Mouse (Mus musculus) adrenal gland (tissue): ENCODE results near the gene Lrrc4b.

Experiments
- intact Hi-C: fragments of 180-260 bp; cut with DNase I; formaldehyde crosslinking; loops from one replicate; pipeline ENCODE4 v1.15.1; 2025

Lrrc4b gene

GRCm38 (mm10) chr7:44435796-44436195 lies 7.0 kb downstream of the Lrrc4b start:
- intact Hi-C loops = no loop called here

- intact Hi-C loops = no loop called here
These were observed 7.4 kb downstream of the Lrrc4b start for GRCm38 (mm10) chr7:44436267-44436666.

GRCm38 (mm10) chr7:44437188-44437587 lies 8.4 kb downstream of the Lrrc4b start:
- intact Hi-C loops = no loop called here

- intact Hi-C loops = no loop called here
These were observed 9.1 kb downstream of the Lrrc4b start for GRCm38 (mm10) chr7:44437933-44438332.

GRCm38 (mm10) chr7:44439696-44440095 lies 10.9 kb downstream of the Lrrc4b start:
- intact Hi-C loops = no loop called here

- intact Hi-C loops = no loop called here
These were observed 11.7 kb downstream of the Lrrc4b start for GRCm38 (mm10) chr7:44440479-44440878.

GRCm38 (mm10) chr7:44441180-44441579 lies 12.4 kb downstream of the Lrrc4b start:
- intact Hi-C loops = no loop called here

- intact Hi-C loops = no loop called here
These were observed 12.9 kb downstream of the Lrrc4b start for GRCm38 (mm10) chr7:44441648-44442109.

GRCm38 (mm10) chr7:44442407-44442821 lies 13.6 kb downstream of the Lrrc4b start:
- intact Hi-C loops = no loop called here

- intact Hi-C loops = no loop called here
These were observed 14.7 kb downstream of the Lrrc4b start for GRCm38 (mm10) chr7:44443268-44444173.

- intact Hi-C loops = no loop called here
These were observed 16.2 kb downstream of the Lrrc4b start for GRCm38 (mm10) chr7:44444886-44445527.

- intact Hi-C loops = no loop called here
These were observed 16.7 kb downstream of the Lrrc4b start for GRCm38 (mm10) chr7:44445528-44445923.

GRCm38 (mm10) chr7:44446070-44446855 lies 17.4 kb downstream of the Lrrc4b start:
- intact Hi-C loops = no loop called here

GRCm38 (mm10) chr7:44453256-44453655 lies 24.4 kb downstream of the Lrrc4b start:
- intact Hi-C loops = no loop called here

GRCm38 (mm10) chr7:44456302-44456701 lies 27.5 kb downstream of the Lrrc4b start:
- intact Hi-C loops = no loop called here

GRCm38 (mm10) chr7:44460067-44460466 lies 31.2 kb downstream of the Lrrc4b start:
- intact Hi-C loops = no loop called here

GRCm38 (mm10) chr7:44460767-44461502 lies 32.1 kb downstream of the Lrrc4b start:
- intact Hi-C loops = no loop called here

GRCm38 (mm10) chr7:44461503-44462217 lies 32.8 kb downstream of the Lrrc4b start:
- intact Hi-C loops = no loop called here

GRCm38 (mm10) chr7:44462218-44463055 lies 33.6 kb downstream of the Lrrc4b start:
- intact Hi-C loops = no loop called here
